Mouse (Mus musculus): ENCODE measurements around the gene Tox3.

The Tox3 gene

DNA sequence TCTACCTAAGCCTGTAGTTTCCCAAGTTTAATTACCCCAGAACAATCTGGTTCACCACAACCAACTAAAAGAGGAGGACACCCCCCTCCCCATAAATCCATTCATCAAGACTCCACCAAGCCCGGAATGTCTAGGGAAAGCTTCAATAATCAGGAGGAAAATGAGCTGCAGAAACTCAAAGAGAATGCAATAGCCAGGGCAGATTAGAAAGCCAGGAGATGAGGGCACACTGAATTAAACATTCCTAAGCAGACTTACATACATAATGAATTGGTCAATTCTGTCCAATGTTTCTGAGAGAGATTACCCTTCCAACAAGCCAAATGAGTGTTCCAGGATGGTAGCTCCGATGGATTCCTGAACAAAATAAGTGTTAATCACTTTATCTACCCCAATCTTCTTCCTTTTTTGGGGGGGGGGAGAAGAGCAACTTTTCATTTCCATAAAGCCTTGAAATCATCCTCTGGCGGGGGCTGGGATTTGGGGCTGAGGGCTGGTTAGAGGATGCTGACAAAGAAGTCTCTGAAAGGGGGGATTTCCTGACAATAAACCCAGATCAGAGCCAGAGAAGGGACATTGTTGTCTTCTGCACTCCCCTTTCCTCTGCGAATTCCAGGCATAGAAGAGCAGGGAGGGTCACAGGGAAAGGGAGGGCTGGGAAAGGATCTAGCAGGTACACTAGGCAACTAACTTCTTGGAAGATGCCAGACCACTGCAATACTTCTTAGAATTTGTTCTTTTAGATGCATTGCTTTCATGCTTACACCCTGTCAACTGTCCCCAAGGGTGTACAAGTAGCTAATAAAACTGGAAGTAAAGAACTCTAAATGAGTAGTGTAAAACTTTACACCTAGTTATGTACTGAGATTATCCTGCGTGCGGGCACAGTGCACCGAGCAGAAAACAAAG is 17.5 kb downstream of the Tox3 start:
- DNase-seq (ENCODE audit: extremely low read depth, low read depth), result no peak

DNA sequence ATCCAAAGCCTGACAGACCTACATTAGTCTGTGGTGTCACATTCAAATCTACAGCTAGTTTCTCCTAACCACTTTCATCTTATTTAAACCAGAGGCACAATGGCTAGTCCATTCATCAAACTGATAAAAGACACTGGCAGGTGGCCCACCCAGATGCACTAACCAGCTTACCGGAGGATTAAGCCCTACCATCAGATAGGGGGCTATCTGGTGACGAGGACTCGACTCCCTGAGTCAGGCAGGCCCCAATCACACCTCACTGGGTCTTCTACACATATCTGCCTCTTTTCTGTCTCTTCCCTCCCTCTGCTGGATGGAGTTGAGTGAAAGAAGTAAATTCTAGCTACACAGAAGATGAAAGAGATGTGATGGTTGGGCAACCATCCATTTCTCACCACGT is 24.3 kb downstream of the Tox3 start:
- DNase-seq (ENCODE audit: extremely low read depth, low read depth), result no peak

DNA sequence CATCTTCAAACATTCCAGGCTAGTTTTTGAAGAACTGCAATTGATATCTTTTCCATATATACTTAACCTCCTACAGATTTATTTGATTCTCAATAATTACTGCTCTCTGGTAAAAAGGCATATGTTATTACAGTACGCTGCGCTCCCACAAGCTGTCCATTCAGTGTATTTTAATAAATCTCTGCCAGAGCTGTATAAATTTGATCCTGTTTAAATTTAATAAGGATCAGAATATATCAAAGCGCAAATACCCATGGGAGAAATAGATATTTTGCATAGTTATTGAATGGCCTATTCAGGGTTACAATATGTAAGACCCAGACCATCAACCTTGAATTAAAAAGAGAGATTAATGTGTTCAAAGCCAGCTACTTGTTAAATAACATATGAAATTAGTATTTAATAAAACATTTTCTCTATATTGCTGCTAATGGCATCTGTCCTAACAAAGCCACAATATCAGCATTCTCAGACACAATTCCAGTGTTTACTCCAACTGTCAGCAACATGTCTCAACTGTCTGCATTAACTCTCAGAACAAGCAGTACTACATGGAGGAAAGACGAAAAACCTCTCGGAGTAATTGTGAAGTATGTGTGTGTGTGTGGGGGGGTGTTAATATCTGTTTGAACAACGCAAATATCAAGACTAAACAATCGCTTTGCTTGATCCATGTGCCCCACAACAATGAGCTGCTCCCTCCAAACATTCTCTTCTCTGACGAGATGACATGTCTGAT is 25.3 kb downstream of the Tox3 start:
- no peak for DNase-seq (ENCODE audit: extremely low read depth, low read depth)

DNA sequence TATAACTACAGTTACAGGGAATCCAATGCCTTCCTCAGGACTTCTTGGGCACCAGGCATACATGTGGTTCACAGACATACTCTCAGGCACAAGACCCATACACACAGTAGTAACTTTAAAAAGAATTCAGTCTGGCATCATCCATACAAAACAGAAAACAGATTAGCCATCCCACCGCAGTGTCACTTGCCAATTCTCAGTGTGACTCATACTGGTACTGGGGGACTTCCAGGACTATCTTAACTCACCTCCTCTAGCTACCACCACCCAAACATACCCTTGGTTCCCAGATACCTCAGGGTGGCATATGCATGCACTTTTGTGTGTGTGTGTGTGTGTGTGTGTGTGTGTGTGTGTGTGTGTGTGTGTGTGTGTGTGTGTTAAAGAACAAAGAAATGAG is 26.9 kb downstream of the Tox3 start:
- DNase-seq (ENCODE audit: extremely low read depth, low read depth), result no peak

DNA sequence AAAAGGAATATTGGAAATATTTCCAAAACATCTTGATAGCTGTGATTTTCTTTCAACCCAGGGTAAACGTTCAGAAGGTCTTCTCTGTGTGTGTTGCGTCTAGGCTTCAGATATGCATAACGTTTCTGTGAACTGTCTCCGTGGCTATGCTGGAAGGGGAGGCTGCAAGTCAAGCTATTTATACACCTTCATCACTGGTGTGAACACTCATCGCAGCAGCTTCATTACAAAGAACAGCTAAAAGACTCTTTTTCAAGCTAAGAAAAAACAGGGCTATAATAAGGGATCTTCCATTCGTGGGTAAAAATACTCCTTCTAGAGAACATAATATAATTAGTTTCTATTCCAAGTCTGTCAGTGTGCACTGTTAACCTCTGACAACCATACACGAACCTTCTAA is 33.8 kb downstream of the Tox3 start:
- DNase-seq (ENCODE audit: extremely low read depth, low read depth), result no peak

DNA sequence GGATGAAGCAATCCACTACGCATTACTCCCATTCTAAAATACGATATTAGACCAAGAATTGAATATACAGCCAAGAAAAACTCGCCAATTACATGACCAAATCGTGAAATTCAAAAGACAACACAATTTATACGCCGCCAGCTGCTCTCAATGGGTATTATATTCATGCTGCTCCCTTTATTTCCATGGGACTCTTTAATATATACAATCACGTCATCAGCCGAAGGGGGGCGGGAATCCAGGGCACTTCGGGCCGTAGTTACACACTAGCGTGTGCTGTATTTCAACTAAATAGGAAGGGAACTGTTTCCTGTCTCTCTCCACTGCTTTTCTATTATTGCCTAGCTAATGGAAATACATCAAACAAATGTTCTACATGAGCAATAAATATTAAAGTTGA is 45.2 kb downstream of the Tox3 start:
- no peak for DNase-seq (ENCODE audit: extremely low read depth, low read depth)

DNA sequence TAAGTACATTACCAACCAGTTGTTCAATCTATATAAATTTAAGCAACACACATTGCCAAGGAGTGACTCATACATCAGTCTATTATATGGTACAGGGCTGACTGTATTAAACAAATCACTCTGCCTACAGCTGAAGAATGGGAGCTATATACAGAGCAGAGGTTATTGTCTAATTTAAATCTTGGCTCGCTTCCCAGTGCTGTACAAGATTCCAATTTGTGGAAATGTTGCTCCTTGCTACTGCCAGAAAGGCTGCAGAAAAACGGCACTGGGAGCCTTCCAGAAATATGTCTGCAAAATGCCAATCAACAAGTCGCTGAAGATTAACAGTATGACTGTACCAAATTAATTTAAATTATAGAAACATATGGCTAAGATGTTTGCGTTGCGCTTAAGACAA is 45.9 kb downstream of the Tox3 start:
- DNase-seq (ENCODE audit: extremely low read depth, low read depth), result no peak

DNA sequence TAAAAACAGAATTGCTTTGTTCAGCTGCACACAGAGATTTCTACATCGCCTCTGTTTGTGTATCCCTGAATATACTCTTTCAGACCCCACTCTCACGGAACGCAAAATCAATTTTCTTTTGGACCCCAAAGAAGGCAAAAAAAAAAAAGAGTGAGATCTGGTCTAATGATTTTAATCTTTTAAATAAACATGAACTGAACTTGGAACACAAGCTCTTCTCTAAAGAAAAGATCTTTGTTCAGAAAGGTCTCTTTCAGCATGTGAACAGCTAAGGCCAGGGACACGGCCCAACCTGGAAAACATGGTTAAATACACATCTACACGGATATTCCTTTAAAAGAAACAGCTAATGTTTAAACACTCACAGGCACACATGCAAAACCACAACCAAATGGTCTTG is 46.6 kb downstream of the Tox3 start:
- no peak for DNase-seq (ENCODE audit: extremely low read depth, low read depth)

DNA sequence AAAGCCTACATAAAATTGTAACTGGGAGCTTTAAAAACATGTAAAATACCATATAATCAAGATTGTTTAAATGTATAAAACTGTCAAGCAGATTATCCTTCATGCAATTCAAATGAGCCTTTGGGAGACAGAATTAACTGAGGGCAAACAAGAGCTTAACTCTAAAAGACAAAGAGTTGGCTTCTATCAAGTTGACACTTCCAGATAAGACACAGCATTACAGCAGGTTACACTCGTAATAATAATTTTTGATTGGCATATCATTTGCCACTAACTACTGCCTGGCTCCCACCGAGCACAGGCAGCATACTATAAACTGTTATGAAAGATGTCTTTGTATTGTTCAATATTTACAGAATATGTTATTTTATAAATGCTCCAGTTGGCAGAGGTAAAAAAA is 47.2 kb downstream of the Tox3 start:
- DNase-seq (ENCODE audit: extremely low read depth, low read depth), result no peak

DNA sequence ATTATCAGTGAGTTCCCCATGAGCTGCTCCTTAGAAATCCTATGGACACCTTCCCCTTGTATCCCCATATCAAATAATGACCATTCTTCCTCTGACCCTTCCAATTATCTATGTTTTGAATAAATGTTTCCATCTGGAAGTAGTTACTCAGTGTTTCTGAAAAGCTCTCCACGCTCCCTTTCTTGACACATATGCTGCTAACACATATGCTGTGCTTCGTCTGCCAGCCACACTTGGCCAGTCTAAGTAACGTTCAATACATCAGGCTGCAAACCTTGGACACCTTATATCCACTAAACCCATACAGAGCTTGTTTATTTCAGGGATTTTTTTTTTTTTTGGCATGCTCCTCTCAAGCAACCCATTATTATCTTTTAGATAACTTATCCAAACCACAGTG is 54.1 kb downstream of the Tox3 start:
- DNase-seq (ENCODE audit: extremely low read depth, low read depth), result no peak

DNA sequence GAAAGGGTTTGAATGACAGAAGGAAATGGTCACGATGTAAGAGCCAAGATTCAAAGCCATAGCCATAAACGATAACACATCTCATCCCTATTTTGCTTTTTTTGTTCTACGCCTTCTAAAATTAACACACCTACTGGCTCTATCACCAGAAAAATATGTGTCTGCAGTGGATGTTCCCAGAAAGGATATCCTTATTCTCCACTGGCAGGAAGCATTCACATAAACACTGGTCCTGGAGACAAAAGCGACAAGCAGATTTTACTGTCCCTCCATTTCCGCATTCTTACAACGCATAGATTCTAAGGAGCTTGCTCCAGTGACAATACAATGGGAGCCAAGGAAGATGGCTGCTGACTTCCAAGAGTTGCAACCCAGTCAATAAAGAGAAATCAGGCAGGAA is 57.3 kb downstream of the Tox3 start:
- DNase-seq (ENCODE audit: extremely low read depth, low read depth), result no peak

DNA sequence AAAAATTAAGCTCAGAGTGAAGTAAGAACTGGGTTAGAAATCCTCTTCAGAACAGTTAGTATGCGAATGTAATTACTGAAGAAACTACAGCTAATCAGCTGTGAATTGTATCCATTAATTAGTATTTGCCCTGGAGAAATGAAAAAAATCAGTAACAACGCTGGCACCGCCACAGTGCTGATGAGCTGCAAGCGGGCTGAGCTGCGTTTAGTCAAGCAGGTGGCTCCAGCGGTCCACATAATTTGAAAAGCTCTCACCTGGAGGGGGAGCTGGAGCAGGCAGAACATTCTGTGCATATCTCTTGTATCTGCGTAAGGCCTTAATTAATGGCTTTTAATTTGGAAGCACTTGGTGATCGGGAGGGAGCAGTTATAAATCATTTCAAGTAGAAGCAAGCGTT is 71.4 kb downstream of the Tox3 start:
- no peak for DNase-seq (ENCODE audit: extremely low read depth, low read depth)

DNA sequence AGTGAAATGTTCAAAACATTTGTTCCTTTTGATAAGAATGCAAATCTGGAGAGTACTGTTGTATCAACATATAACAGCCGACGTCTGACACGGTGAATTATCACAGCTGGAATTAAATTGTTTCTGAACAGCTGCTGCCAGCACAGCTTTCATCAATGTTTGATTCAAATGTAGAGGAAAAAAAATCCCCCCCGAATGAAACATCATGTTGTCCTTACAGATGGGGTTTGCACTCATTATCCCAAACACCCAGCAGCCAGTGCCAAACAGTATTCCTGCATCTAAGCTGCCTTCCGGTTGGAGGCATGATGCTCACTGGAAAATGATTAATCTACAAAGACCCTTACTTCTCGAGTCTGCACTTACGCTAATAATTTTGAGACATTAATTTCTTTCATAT is 75.0 kb downstream of the Tox3 start:
- DNase-seq (ENCODE audit: extremely low read depth, low read depth), result no peak

DNA sequence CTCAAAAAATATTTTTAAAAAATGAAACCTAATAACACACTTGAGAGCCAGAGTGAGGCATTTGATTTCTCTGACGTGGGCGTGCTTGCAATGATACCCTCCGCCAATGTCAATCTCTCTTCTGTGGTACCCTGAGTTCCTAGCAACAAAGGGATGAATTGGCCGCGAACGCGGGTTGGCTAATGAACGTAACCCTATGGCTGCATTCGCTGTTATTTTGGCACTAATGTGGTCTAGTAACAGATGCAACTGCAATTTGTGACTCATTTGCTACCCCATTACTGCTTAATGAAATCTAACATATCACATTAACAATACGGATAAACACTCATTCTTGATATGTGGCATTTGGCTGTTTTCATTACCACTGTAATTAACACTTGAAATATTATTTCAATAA is 76.2 kb downstream of the Tox3 start:
- DNase-seq (ENCODE audit: extremely low read depth, low read depth), result no peak

DNA sequence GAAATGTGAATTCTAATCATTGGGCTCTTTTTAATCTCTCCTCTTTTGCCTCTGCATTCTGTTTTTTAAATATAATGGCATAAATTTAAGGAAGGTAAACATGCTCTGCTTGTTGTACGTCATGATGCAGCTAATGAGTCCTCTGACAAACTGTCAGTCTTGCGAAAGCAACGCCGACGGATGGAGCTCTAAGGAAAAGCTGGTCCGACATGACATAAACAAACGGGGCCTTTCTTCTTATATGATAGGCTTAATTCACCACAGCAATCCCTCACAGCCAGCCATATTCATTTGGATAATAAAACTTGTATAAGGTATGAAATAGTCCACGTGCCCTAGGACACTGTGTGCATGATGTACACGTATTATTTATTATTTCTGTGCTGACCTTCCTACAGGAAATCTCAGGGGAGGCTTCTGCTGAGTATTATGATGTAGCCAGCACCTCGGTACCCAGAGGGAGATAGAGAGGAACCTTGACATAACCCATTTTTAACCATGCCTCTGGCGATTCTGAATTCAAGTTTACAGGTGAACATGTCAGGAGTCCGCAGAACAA is 80.4 kb downstream of the Tox3 start:
- no peak for DNase-seq (ENCODE audit: extremely low read depth, low read depth)

DNA sequence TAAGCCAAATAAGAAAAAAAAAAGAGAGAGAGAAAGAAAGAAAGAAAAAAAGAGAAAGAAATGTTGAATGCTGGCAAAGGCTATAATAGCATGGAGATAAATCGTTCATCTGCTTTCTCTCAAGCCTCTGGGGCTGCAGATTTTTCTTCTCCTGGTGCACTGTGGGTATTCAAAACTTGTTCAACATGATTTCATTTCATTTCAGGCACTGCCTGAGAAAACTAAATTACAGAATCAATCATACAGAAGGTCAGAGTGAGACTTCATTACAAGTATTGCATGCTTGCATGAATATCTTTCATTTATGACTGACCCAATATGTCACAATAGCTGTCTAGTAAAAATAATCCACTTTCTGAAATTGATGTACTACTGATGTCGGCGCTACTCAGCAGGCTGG is 81.2 kb downstream of the Tox3 start:
- DNase-seq (ENCODE audit: extremely low read depth, low read depth), result no peak

DNA sequence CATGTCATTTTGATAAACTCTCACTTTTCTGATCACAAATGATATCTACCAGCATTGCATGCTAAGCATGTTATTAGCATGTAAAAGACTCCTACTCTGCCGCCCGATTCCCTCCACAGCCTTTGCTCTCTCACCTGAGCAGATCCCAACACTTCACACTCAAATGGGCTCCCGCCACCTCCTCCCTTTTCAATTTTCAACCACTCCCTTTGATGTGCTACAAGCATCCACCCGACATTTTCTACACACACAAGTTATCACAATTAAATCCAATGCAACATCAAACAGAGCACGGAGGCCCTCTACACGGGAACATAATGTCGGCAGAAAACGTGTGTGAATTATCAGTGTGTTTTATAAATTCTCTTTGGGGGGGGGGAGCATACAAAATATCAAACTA is 81.9 kb downstream of the Tox3 start:
- DNase-seq (ENCODE audit: extremely low read depth, low read depth), result no peak

DNA sequence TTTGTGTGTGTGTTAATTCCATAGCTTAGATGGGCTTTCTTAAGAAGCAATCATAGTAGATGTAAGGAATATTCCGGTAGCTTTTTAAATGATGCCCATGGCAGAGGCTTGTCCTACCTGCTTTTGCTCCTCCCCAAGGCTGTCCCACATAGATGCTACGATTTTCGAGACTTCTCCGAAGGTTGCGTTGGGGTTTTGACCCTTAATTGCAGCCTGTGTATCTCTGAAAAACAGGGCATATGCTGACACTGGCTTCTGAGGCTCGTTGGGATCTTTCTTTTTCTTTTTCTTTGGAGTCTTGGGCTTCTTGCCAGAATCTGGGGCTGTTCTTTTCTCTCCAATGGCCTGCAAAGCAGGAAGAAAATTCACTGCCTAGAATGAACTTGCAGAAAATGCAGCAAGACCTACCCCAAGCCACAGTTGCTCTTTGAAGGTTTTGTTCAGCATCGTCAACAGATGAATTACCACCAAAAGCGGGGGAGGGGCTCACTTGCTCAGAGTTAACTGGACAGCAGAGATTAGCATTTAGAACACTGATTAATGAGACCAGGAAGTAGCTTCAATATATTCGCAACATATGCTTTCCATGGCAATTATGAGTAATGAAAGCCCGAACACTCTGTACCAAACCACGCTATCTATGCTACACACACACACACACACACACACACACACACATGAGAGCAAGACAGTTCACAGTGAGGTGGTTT is 93.8 kb downstream of the Tox3 start:
- DNase-seq (ENCODE audit: extremely low read depth, low read depth), result no peak

DNA sequence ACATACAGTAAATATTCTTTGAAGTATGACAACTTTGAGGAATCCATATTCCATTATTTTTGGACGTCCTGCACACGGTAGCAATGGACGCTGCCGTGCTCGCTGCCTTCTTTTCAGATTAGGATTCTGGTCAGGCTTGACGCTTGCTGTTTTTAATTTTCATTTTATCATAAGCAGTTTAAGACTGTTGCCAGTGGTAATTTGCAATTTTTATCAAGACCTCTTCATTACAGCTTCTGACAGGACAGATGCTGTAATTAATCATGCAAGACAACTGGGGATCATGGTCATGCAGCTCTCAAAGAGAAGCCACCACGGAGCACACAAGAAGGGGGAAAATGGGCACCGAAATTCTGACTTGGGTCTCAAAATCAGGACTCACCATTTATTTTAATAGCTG is 101.8 kb downstream of the Tox3 start:
- DNase-seq (ENCODE audit: extremely low read depth, low read depth), result no peak

DNA sequence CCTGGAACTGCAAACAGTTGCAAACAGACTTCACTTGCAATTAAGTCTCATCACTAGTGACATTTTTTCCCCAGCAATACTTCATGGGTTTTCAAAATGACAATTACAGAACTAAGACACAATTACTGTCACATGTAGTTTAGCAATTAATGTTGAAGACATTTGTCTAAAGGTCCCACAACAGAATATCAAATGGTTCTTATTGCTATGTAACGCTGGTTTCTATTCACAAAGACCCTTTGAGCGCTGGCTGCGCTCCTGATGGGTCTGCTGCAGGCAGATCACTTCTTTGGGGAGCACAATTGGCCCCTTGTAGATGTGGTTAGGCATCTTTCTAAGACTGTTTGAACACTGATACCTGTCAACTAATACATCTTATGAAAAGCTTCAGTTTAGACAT is 102.3 kb downstream of the Tox3 start:
- DNase-seq (ENCODE audit: extremely low read depth, low read depth), result no peak

DNA sequence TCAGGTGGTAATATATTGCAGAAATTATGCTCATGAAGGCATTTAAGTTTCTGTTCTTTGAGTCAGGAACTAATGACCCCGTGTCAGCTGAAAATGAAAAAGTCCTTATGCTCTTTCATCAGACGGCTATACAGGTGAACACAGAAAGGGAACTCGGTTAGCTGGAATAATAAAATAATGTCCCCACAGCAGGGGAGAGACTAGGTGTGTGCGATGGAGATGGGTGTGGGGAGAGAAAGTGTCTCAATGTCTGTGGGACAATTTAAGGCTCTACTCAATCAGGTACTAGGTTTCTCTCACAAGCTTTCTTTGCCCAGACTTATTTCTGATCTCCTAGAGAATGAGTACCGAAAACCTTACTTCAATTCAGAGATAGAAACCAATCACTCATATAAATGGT is 103.0 kb downstream of the Tox3 start:
- DNase-seq (ENCODE audit: extremely low read depth, low read depth), result no peak
